Comparison of ENCODE assay signal across 18 mouse cellular contexts in the genomic region with DNA sequence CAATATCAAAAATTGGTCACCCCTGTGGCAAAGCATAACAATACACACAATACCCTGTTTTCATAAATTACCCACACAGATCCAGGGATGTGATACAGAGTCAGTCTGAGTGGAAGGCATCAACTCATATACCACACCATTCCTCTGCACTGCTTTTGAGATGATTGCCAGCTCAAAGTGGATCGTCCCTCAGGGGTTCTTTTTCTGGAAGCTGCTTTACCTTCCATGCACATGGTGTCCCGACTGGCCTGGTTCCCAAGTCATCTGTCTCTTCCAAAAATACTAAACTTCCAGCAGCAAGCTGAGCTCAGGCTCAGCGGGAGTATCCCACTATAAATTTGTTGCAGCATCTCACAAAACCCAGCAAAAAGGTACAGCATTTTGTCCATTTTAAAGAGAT.
DNase-seq lines count a peak whose midpoint lies in the region; TF ChIP-seq lines count a peak whose summit lies in the region.
"Had no signal": no experiment of that assay in that cellular context is flagged by ENCODE, and none has a peak within 500 bp of the region (broad histone marks: within the 10 kb centered on the region; RNA-seq: fewer than 3 reads in every experiment).

No protein-coding gene starts in this region.

- DNase-seq in left cerebral cortex, adult 11 months (ENCODE audit: low spot score): peak; percentile 29
- no peak for DNase-seq in left cerebral cortex, postnatal 4 days
- DNase-seq in cerebellum, adult 9-10 months: peak; percentile 63
- no peak for DNase-seq in left cerebral cortex, adult 2 months (ENCODE audit: extremely low spot score in 1 of 2, low spot score in 2 of 2)
- DNase-seq in right cerebral cortex, postnatal 36 days (ENCODE audit: low spot score in 2 of 2): peak; percentile 28 to 70
- DNase-seq in spleen, adult 12 weeks (ENCODE audit: low spot score): no peak
- no peak for DNase-seq in heart, adult 9 months (ENCODE audit: low spot score in 2 of 2)
- no peak for DNase-seq in adrenal gland, adult (ENCODE audit: inconsistent age in 2 of 2, low spot score in 1 of 2)
- DNase-seq: adrenal gland, postnatal 14 days; B cell, adult 2 months; kidney, adult 9 months; kidney, postnatal 4 days; lung, adult 18-20 months; lung, postnatal 36 days had no signal

- H3K4me3 ChIP-seq in left cerebral cortex, adult 2 months: no peak overlapping the region
- H3K4me3 ChIP-seq: embryonic facial prominence, embryonic 10.5 days; hindbrain, embryonic 12.5 days; limb, embryonic 15.5 days; neural tube, embryonic 13.5 days had no signal

- intact Hi-C loops in left cerebral cortex, postnatal 4 days (cut with DNase I): no loop called here
- intact Hi-C loops in left cerebral cortex, adult 2 months (cut with DNase I): no loop called here

- peak overlapping the region; percentile 36; the same call in 1 of the 2 replicates for H3K27ac ChIP-seq in left cerebral cortex, adult 2 months
- H3K27ac ChIP-seq: embryonic facial prominence, embryonic 10.5 days; hindbrain, embryonic 12.5 days; limb, embryonic 15.5 days; neural tube, embryonic 13.5 days had no signal

- TF ChIP-seq CTCF in left cerebral cortex, adult 2 months (IDR thresholded peaks at IDR 0.05): no peak

Comparison
In these comparisons a context has a peak if more than half of its experiments do, and no peak if none do; other contexts are left out.
1. DNase-seq: peak in left cerebral cortex, adult 11 months (single experiment), cerebellum, adult 9-10 months (single experiment) and right cerebral cortex, postnatal 36 days (2 of 2); none in left cerebral cortex, postnatal 4 days (single experiment), left cerebral cortex, adult 2 months (0 of 2), spleen, adult 12 weeks (single experiment), heart, adult 9 months (0 of 2) and adrenal gland, adult (0 of 2).